Mouse (Mus musculus): ENCODE data around the gene Tbc1d8.

DNA sequence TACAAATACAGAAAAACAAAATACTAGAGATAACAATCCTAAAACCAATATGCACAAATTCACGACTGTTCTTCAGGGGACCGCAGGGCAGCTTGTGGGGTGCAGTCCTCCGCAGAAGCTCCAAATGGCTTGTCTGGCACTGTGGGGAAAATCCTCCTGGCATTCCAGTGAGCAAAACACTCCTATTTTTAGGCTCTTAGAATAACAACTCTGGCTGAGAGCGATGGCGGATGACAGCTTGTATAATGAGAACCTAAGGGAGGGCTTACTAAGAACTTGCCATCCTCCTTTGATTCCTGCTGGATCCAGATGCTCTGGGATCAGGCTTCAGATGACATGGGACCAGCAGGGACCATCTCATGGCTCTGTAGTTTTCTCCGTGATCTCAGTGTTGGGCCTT is 36.9 kb downstream of the Tbc1d8 start:
- TF ChIP-seq CTCF (IDR thresholded peaks at IDR 0.05; ENCODE audit: control insufficient read depth, insufficient read depth, low read length) (no peak), POLR2A (IDR thresholded peaks at IDR 0.05; ENCODE audit: borderline replicate concordance, control insufficient read depth, low read depth, low read length) (no peak)
